Mouse (Mus musculus) C2C12 (cell line): Measurements from ENCODE around the gene Cdk19. TPM values are rescaled to one million over a fixed set of nuclear protein-coding genes. Genes with fewer than 3 reads are reported as not detected.

Source experiments
- H3K27me3 ChIP-seq: one replicate; pipeline ENCODE4 v1.6.1; 2011; ENCODE audit not compliant: control insufficient read depth, insufficient read depth, insufficient read length
- H3K36me3 ChIP-seq: one replicate; pipeline ENCODE4 v1.6.1; 2011; ENCODE audit not compliant: control insufficient read depth, insufficient read depth
- H3K4me3 ChIP-seq: one replicate; pipeline ENCODE4 v1.5.1; 2011; ENCODE audit warnings: mild to moderate bottlenecking, control low read depth; ENCODE audit not compliant: poor library complexity, insufficient read depth, severe bottlenecking
- H3K79me2 ChIP-seq: one replicate; pipeline ENCODE4 v1.6.1; 2011; ENCODE audit not compliant: control insufficient read depth, insufficient read depth
- H3K79me3 ChIP-seq: one replicate; pipeline ENCODE4 v1.6.1; 2011; ENCODE audit warnings: low read depth, control low read depth
- H3ac ChIP-seq: one replicate; pipeline ENCODE3; 2011; ENCODE audit warnings: low read depth; ENCODE audit not compliant: control insufficient read depth, insufficient read length
- CEBPB ChIP-seq: IDR thresholded peaks from one replicate; pipeline ENCODE4 v1.6.1; 2011; ENCODE audit warnings: low read depth, mild to moderate bottlenecking, control low read depth, moderate library complexity
- CTCF ChIP-seq: IDR thresholded peaks from one replicate; pipeline ENCODE4 v1.5.1; 2011; ENCODE audit not compliant: control insufficient read depth, insufficient read depth, insufficient read length
- FOSL1 ChIP-seq: IDR thresholded peaks from one replicate; pipeline ENCODE4 v1.8.0; 2011; ENCODE audit warnings: mild to moderate bottlenecking, low read length; ENCODE audit not compliant: poor library complexity, insufficient read depth, severe bottlenecking
- MAX ChIP-seq: IDR thresholded peaks from one replicate; pipeline ENCODE4 v1.6.1; 2011; ENCODE audit warnings: mild to moderate bottlenecking, control low read depth
- MYOD1 ChIP-seq: IDR thresholded peaks from one replicate; pipeline ENCODE4 v1.6.1; 2011; ENCODE audit warnings: low read depth; ENCODE audit not compliant: control insufficient read depth, insufficient read length
- MYOG ChIP-seq: IDR thresholded peaks from one replicate; pipeline ENCODE4 v1.6.1; 2011; ENCODE audit not compliant: control insufficient read depth, insufficient read length; ENCODE audit errors: extremely low read depth
- USF1 ChIP-seq: IDR thresholded peaks from one replicate; pipeline ENCODE4 v1.6.1; 2011; ENCODE audit warnings: low read depth, mild to moderate bottlenecking, control low read depth, moderate library complexity
- polyA plus RNA-seq: library from polyadenylated mRNA; unstranded; fragments of >200 nt; fragmentation: generic; extraction: Trizol; gene quantifications from one replicate; pipeline ENCODE4 v1.2.1, GENCODE M21; 2012; ENCODE audit warnings: missing spikeins

Gene Cdk19
- polyA plus RNA-seq, 1 experiment, result 3.9 TPM

DNA sequence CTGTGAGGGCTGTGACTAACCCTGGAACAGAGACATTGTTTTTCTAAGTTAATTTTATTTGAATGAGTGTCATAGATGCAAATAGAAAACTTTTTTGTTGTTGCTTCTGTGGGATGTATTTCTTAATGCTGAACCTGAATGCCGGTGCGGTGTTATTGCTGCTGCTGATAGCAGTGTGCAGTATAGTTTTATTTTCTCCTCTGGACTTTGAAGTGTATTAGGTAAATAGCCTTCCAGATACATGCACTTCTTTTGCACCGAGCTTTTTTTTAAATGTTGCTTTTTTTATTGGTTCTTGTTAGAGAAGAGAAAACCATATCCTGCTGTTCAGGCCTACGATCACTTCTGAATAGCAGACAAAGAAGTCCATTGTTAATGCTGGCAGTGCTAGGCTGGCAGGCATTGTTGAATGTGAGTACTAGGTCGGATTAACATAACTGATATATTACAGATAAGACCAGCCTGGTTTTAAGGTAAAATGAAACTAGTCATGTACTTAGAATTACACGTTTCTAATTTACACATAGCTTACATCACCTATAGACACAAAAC lies 104.5 kb downstream of the Cdk19 start:
- TF ChIP-seq CEBPB (no peak), MYOG (no peak), FOSL1 (no peak), MAX (no peak), USF1 (no peak), MYOD1 (no peak), CTCF (no peak)

DNA sequence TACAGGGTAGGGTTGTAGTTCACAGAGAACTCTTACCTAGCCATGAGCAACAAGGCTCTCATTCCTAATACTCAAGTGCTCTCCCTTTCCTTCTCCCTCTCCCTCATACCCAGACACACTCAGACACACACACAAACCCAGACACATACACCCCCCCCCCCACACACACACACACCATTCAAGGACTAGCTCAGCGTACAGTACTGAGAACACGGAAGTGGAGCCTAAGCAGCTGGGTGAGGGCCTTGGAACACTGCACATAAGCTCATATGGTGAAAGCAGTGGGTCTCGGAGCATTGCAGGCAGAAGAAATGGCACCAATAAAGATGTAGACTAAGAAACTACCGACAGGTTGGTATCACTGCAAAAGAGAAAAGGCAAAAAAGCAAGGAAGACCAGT lies 105.2 kb downstream of the Cdk19 start:
- H3K4me3 ChIP-seq, result no peak overlapping the region
- no peak overlapping the region for H3ac ChIP-seq
- no peaks in the 10 kb centered on the region for H3K79me2 ChIP-seq
- no peaks in the 10 kb centered on the region for H3K79me3 ChIP-seq
- no peaks in the 10 kb centered on the region for H3K27me3 ChIP-seq
- no peaks in the 10 kb centered on the region for H3K36me3 ChIP-seq
- TF ChIP-seq FOSL1 (no peak), MAX (no peak), MYOG (no peak), USF1 (no peak), MYOD1 (no peak), CEBPB (no peak), CTCF (no peak)

More for the DNA sequence above, 104.5 kb downstream of the Cdk19 start:
- Histone ChIP-seq H3K79me2 (no peaks in the 10 kb centered on the region), H3K27me3 (no peaks in the 10 kb centered on the region), H3K79me3 (no peaks in the 10 kb centered on the region), H3ac (no peak overlapping the region), H3K36me3 (no peaks in the 10 kb centered on the region), H3K4me3 (no peak overlapping the region)

- TF ChIP-seq USF1, result no peak
- no peak for TF ChIP-seq FOSL1
- TF ChIP-seq CEBPB, result no peak
- TF ChIP-seq MAX, result no peak
- no peak for TF ChIP-seq CTCF
- no peak for TF ChIP-seq MYOG
- TF ChIP-seq MYOD1, result no peak
- no peaks in the 10 kb centered on the region for H3K79me2 ChIP-seq
- H3ac ChIP-seq, result no peak overlapping the region
Observed at GRCm38 (mm10) chr10:40446088-40446604, 106.8 kb downstream of the Cdk19 start.

GRCm38 (mm10) chr10:40446630-40447029 lies 107.3 kb downstream of the Cdk19 start:
- Histone ChIP-seq H3ac (no peak overlapping the region), H3K4me3 (no peak overlapping the region)
- TF ChIP-seq CEBPB (no peak), CTCF (no peak), MYOG (no peak), MAX (no peak), MYOD1 (no peak), FOSL1 (no peak), USF1 (no peak)

More at GRCm38 (mm10) chr10:40446088-40446604, 106.8 kb downstream of the Cdk19 start:
- Histone ChIP-seq H3K79me3 (no peaks in the 10 kb centered on the region), H3K27me3 (no peaks in the 10 kb centered on the region), H3K4me3 (no peak overlapping the region), H3K36me3 (no peaks in the 10 kb centered on the region)

DNA sequence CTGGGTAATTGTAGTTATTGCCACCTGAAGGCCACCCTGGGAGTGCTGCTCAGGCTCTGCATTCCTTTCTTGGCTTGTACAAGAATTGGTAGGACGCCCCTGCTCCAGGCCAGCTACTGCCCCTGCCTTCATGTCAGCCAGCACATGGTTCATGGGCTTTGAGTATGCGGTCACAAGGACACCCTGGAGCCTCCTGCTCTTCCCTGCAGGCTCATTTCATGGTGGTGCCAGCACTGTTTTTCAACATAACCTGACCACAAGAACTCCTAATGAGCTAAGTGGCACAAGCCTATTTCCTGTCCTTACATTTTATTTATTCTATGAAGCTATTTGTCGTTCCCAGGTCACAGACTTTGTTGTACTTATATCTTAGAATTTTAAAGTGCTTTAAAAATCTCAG lies 107.9 kb downstream of the Cdk19 start:
- H3K79me3 ChIP-seq, result no peaks in the 10 kb centered on the region
- TF ChIP-seq USF1, result no peak
- TF ChIP-seq CTCF, result no peak
- TF ChIP-seq MYOD1, result no peak
- no peak for TF ChIP-seq FOSL1
- TF ChIP-seq MYOG, result no peak
- TF ChIP-seq MAX, result no peak
- no peak for TF ChIP-seq CEBPB
- no peaks in the 10 kb centered on the region for H3K27me3 ChIP-seq
- H3ac ChIP-seq, result no peak overlapping the region
- H3K4me3 ChIP-seq, result no peak overlapping the region
- no peaks in the 10 kb centered on the region for H3K79me2 ChIP-seq
- H3K36me3 ChIP-seq, result no peaks in the 10 kb centered on the region

More at GRCm38 (mm10) chr10:40446630-40447029, 107.3 kb downstream of the Cdk19 start:
- H3K79me2 ChIP-seq, result no peaks in the 10 kb centered on the region
- H3K79me3 ChIP-seq, result no peaks in the 10 kb centered on the region
- no peaks in the 10 kb centered on the region for H3K27me3 ChIP-seq
- no peaks in the 10 kb centered on the region for H3K36me3 ChIP-seq
